Mouse (Mus musculus) T-helper 2 cell (primary cell): ENCODE results near the gene Sestd1.

Experiments
- in situ Hi-C: fragments of 300-600 bp; cut with MboI, MseI; formaldehyde crosslinking; loops from one replicate; pipeline ENCODE4 v1.15.1; 2025; ENCODE audit warnings: high pct_unique_total_duplicates

Gene Sestd1

DNA sequence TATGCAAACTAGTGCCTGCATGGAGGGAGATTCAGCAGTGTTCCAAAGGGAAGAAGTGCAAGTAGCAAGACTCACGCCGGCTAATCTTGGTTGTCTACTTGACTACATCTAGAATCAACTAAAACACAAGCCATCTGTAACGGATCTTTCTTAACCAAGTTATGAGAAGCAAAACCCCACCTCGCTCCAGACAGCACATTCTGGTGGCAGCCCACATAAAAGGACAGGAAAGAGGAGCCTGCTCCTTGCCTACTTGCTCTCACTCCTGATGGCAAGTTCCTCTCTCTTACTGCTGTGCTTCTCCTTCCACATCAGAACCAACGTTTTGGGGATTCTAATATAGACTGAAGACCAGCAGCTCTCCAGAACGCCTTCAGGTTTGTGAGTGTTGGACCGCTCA is 9.6 kb downstream of the Sestd1 start:
- in situ Hi-C loops = no loop called here

- in situ Hi-C loops = no loop called here
Observed at GRCm38 (mm10) chr2:77270136-77270535, 10.3 kb downstream of the Sestd1 start.

DNA sequence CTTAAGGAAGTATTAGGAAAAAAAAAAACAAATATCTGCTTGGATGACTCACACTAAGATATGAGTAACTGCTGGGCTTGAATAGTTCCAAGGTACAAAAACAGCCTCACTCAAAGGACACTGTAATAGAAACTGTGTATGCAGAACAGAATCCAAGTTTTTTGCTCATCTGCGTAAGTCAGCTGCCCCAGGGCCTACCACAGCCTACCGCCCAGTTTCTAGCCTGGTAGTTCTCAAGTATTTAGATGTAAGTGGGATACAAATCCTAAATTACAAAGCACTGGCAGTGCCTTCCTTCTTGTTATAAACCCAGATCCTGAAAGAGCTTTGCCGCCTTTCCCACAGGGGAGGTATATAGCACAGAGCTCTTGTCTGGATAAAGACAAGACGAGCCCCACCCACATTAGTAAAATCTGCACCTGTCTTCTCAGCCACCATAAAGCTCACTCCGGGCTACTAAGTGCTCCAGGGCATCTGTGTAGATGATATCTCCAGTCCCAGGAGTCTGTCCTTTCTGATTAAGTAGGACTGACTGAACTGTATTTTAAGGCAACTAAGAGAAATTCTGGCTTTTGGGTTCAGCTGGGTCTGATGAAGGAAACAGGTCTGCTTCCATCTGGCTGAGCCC is 11.7 kb downstream of the Sestd1 start:
- in situ Hi-C loops = no loop called here

DNA sequence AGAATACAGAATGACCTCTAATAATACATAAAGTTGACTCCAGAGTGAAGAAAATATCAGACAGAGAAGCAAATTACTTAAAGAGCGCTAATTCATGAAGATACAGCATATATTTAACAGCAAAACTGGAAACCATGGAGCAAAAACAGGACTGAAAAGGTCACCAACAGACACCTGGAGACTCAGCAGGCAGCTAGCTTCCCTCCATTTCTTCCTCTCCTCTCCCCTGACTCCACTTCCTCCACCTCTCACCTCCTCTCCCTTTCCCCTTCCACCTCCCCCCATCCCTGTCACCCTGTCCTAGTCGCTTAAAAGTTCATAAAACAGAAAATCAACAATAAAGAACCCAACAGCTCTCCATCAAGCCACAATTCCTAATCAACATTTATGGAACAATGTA is 13.5 kb downstream of the Sestd1 start:
- in situ Hi-C loops = no loop called here

DNA sequence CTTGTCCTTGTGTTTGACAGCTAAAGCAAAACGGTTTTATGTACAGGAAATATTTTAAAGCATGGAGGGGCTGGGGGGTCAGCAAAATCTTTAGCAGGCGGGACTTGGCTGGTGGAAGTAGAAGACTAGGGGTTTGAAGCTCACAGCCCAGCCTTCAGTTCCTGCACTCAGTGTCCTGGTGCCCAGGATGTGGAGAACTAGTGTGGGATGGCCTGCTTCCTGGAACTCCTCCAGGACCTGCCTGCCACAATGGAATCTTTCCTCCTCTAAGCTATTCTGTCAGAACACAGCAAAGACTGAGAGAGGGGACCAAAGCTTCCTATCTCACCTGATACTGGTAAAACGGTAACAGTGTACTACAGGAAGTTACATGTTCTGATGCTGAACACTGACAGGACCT is 14.4 kb downstream of the Sestd1 start:
- in situ Hi-C loops = no loop called here

DNA sequence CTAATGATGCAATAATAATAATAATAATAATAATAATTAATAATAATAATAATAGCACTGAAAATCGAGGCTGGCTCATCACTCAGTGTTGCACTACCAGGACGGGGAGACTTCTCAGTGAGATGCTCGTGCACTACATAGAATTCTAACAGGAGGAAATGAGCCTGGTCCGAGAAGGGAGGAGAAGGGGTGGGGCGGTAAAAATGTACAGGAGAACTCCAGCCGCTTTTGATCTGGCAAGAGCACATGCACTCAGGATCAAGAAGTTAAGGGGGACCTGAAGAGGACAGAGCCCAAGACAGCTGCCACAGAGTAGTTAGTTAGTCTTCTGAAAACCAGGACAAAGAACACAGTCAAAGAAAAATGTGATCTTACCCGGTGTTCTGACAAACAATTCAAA is 15.1 kb downstream of the Sestd1 start:
- in situ Hi-C loops = no loop called here

DNA sequence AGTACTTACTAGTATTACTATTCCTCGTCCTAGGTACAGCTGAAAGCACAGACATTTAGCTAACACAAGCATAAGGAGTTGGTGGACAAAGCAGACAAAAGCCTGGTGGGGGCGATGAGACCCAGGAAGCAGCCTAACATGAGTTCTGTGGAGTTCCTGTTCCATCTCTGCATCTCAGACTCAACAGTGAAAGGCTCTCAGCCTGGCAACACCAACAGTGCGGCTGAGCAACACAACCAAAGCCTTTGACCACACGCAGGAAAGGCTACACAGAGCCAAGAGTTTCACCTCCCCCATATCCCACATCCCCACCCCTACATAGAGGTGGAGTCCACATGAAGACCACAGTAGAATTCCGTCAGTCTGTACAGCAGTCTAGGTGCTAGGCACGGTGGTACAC is 15.8 kb downstream of the Sestd1 start:
- in situ Hi-C loops = no loop called here

DNA sequence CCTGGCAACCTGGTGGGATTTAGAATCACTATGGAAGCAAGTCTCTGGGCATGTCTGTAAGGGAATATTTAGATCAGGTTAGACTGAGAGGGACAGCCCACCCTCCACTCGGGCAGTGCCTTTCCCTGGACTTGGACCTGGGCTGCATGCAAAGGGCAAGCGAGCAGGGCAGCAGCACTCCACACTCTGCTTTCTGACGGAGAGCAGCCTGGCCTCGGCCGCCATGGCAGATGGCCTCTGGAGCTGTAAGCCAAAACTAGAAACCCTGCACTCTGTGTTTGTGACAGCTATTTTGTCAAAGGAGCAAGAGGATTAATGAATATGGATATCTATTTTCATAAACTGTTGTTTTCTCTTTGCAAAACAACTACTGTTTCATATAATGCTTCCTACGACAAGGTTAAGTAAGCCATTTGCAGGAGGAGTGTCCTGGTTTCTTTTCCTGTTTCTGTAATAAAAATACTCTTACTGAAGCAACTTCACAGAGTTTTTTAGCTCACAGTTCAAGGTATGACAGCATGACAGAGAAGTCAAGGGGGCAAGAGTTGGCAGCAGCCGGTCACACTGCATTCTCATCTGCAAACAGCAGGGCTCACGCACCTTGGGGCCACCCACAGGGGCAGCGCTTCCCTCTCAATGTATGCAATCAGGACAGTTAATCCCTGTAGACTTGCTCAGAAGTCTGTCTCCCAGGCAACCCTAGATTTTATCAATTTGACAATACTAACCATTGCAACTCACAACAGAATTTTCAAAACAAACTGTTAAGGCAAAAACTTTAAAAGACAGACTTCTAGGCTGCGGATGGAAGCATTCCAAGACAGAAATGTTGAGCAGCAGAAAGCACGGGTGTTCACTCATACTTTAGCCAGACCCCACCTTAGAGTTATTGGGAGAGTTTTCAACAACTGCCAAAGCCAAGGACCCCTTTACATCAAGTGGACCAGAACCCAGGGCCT is 16.6 kb downstream of the Sestd1 start:
- in situ Hi-C loops = no loop called here

GRCm38 (mm10) chr2:77260134-77260533 is 20.3 kb downstream of the Sestd1 start:
- in situ Hi-C loops = no loop called here

GRCm38 (mm10) chr2:77253227-77253626 is 27.2 kb downstream of the Sestd1 start:
- in situ Hi-C loops = loop anchor here (5.0 kb wide), 1 partner anchor 84 kb away; no protein-coding TSS in a partner anchor

DNA sequence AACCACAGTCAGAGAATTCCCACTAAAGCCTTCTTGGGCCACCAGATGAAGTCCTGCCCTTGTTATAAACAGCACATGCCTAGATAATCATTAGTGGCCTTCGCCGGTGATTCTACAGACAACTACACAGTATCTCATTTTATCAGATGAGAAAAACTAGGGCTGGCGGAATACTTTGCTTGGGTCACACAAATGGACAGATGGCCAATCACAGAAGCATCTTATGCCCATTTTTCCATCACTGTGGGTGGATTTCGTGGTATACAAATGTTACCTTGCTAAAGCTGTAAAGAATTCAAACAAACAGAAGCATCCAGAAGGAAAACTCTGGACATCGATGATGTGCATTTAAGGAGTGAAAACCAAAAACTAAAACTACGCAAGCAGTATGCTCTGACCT is 28.7 kb downstream of the Sestd1 start:
- in situ Hi-C loops = loop anchor here (5.0 kb wide), 1 partner anchor 86 kb away; no protein-coding TSS in a partner anchor

DNA sequence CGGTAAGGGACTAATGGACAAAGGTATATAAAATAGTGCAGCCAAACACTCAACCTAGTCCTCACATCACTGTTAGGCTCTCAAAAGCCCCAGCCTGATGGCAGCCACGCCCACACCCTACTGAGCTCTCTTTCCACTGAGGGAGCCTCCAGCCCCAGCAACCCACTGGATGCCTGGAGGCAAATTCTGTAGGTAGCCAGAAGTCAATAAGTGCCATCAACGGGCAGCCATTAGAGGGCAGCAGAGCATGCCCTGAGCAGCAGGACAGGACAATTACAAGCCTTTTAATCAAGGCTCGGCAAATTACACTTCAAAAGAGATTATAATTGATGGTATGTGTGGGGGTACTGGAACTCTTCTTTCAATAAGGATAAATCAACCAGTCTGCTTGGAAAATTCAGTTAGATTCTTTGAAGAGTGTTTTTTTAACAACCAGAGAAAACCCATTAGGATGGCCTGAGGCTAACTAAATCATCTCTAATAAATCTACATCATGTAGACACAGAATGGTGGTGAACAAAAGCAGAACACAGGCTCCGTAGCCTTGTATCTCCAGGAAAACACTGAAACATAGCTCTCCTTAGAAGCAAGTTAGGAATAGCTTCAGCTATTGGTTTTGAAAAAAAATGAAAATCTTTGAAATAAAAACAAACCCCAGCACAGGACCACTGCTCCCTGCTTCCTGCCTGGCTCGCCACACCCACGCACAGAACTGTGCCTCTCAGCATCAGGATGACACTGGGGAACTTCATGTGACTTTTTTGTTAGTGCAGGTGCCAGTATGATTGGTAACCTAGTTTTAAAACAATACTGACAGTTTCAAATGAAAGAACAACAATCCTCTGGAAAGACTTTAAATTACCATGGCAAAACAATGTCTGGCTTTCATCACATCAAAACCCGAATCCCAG is 30.4 kb downstream of the Sestd1 start:
- in situ Hi-C loops = loop anchor here (5.0 kb wide), 1 partner anchor 87 kb away; no protein-coding TSS in a partner anchor

DNA sequence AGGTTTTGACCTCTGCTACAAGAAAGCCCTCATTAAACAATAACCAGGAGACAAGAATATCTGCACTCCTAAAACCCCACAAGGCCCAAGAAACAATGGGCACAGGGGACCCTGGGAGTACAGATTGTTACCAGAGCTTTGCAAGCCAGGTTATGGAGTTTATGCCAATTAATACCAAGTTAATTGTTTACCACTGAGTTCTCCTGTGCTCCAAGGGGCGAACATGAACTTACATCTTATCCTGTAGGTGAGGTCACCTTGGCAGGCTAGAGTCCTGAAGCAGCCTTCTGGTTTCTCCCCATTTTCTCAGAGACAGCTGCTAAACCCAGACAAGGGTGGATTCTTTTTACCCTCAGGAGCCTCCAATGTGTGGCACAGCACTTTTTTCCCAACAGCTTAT is 32.0 kb downstream of the Sestd1 start:
- in situ Hi-C loops = no loop called here

DNA sequence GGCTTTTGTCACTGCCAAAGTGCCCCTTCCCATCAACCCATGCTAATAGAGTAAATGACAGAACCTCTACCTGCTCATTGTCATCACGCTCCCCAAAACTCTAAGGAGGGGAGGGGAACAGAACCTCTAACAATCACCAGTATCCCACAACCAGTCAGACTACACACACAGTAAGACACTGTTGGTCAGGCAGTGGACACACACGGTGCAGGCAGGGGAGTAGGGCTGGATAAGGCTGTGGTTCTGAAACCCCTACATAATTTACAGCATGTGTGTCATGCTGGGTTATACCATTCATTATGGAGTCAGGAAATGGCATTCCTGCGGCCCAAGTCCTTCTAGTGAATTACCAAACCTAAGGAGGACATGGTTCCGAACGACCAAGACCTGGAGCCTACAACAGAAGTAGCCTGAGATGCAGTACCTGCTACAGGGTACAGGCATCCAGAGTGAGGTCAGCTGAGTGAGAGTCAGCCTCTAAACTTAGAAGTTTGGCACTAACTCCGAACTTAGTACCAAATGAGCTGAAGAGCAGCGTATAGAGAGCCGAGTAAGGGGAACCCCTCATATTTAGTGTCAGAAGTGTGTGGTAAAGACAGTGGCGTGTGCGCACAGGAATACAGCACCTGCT is 33.1 kb downstream of the Sestd1 start:
- in situ Hi-C loops = no loop called here

- in situ Hi-C loops = no loop called here
Observed at GRCm38 (mm10) chr2:77245806-77246205, 34.6 kb downstream of the Sestd1 start.

GRCm38 (mm10) chr2:77242248-77242647 is 38.1 kb downstream of the Sestd1 start:
- in situ Hi-C loops = no loop called here

DNA sequence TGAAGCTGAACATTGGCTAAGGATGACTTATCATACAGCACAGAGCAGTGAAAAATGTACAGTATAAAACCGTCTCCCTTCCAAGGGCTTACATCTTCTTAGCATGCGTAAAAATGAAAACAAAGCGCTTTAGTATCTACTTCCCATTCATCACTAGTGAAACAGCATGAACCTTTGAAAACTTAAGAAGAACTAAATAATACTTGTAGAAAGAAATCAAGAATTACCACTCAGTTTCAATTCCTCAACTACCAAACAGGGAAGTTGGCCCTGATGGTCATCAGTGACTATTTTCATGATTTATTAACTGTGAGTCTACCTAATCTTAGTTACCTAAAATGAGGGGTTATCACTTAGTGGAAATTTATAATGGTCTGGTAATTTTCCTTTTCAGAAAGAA is 41.8 kb downstream of the Sestd1 start:
- in situ Hi-C loops = no loop called here

- in situ Hi-C loops = no loop called here
Observed at GRCm38 (mm10) chr2:77238046-77238445, 42.3 kb downstream of the Sestd1 start.

- in situ Hi-C loops = no loop called here
Observed at GRCm38 (mm10) chr2:77236860-77237259, 43.5 kb downstream of the Sestd1 start.

- in situ Hi-C loops = no loop called here
Observed at GRCm38 (mm10) chr2:77235896-77236295, 44.5 kb downstream of the Sestd1 start.

- in situ Hi-C loops = no loop called here
Observed at GRCm38 (mm10) chr2:77232604-77233003, 47.8 kb downstream of the Sestd1 start.
